Mouse (Mus musculus) embryonic facial prominence, embryonic 12.5 days (tissue): ENCODE measurements around the gene Ndst2. TPM values are rescaled to one million over a fixed set of nuclear protein-coding genes. Genes with fewer than 3 reads are reported as not detected.
A peak's percentile ranks its signal among the peaks of the same experiment; 100 is the strongest.

Experiments used
- ATAC-seq: fragments of 200-750 bp; cut with Nextera tagmentation; 2 replicates; pipeline ENCODE4 v1.8.0; 2017; ENCODE audit not compliant: insufficient number of reproducible peaks, insufficient read depth, low FRiP score, low TSS enrichment
- H3K27ac ChIP-seq: fragments of 300-500 bp; sonication (generic); 2 replicates; pipeline ENCODE4 v1.5.1; 2016; ENCODE audit warnings: mild to moderate bottlenecking
- H3K27me3 ChIP-seq: fragments of 300-500 bp; sonication (generic); 2 replicates; pipeline ENCODE4 v1.6.1; 2016; ENCODE audit warnings: mild to moderate bottlenecking, moderate library complexity
- H3K36me3 ChIP-seq: fragments of 300-500 bp; sonication (generic); 2 replicates; pipeline ENCODE4 v1.6.1; 2016; ENCODE audit warnings: mild to moderate bottlenecking
- H3K4me1 ChIP-seq: fragments of 300-500 bp; sonication (generic); 2 replicates; pipeline ENCODE4 v1.6.1; 2016
- H3K4me2 ChIP-seq: fragments of 300-500 bp; sonication (generic); replicated peaks from 2 replicates; pipeline ENCODE4 v1.6.1; 2016; ENCODE audit warnings: mild to moderate bottlenecking, moderate library complexity
- H3K4me3 ChIP-seq: fragments of 300-500 bp; sonication (generic); 2 replicates; pipeline ENCODE4 v1.5.1; 2016; ENCODE audit warnings: mild to moderate bottlenecking
- H3K9ac ChIP-seq: fragments of 300-500 bp; sonication (generic); 2 replicates; pipeline ENCODE4 v1.6.1; 2016; ENCODE audit warnings: mild to moderate bottlenecking, moderate library complexity
- H3K9me3 ChIP-seq: fragments of 300-500 bp; sonication (generic); 2 replicates; pipeline ENCODE4 v1.6.1; 2016; ENCODE audit warnings: mild to moderate bottlenecking, moderate library complexity
- WGBS: fragments of 180-500 bp; shearing (Covaris S2); methylation state at CpG from one replicate; pipeline ENCODE4 v1.1.7; 2016; 5-methylcytosine and 5-hydroxymethylcytosine counted together
- polyA plus RNA-seq: library from polyadenylated mRNA; unstranded; fragments of >200 nt; fragmentation: Nextera tagmentation; extraction: Ambion mirVana; gene quantifications from 2 replicates; pipeline ENCODE4 v1.2.1, GENCODE M21; 2016

Gene Ndst2
- polyA plus RNA-seq, 1 experiment from 2014 or later, result 34.7 TPM

GRCm38 (mm10) chr14:20735892-20736390, 1.6 kb upstream of the Ndst2 start:
- H3K9ac ChIP-seq, result no peak overlapping the region
- peaks cover 42% of the 10 kb centered on the region for H3K36me3 ChIP-seq
- no peak overlapping the region for H3K4me2 ChIP-seq
- no peak overlapping the region for H3K27ac ChIP-seq
- no peaks in the 10 kb centered on the region for H3K27me3 ChIP-seq
- peaks cover 12% of the 10 kb centered on the region; the same call in 1 of the 2 replicates for H3K4me1 ChIP-seq
- ATAC-seq, result no peak
- 92% methylated on average over 13 of the region's 13 CpGs for WGBS
- H3K9me3 ChIP-seq, result no peaks in the 10 kb centered on the region
- no peak overlapping the region for H3K4me3 ChIP-seq

- peak overlapping the region; percentile 83; the same call in 1 of the 2 replicates for H3K4me2 ChIP-seq
- no peak overlapping the region for H3K4me3 ChIP-seq
- no peaks in the 10 kb centered on the region for H3K27me3 ChIP-seq
- H3K27ac ChIP-seq, result peak overlapping the region; percentile 63
- H3K9ac ChIP-seq, result no peak overlapping the region
- H3K9me3 ChIP-seq, result no peaks in the 10 kb centered on the region
- H3K36me3 ChIP-seq, result peaks cover 46% of the 10 kb centered on the region
- 78% methylated on average over 2 of the region's 2 CpGs for WGBS
- H3K4me1 ChIP-seq, result peaks cover 12% of the 10 kb centered on the region; the same call in 1 of the 2 replicates
- no peak for ATAC-seq
Observed at GRCm38 (mm10) chr14:20735052-20735451, 690 bp upstream of the Ndst2 start.

DNA sequence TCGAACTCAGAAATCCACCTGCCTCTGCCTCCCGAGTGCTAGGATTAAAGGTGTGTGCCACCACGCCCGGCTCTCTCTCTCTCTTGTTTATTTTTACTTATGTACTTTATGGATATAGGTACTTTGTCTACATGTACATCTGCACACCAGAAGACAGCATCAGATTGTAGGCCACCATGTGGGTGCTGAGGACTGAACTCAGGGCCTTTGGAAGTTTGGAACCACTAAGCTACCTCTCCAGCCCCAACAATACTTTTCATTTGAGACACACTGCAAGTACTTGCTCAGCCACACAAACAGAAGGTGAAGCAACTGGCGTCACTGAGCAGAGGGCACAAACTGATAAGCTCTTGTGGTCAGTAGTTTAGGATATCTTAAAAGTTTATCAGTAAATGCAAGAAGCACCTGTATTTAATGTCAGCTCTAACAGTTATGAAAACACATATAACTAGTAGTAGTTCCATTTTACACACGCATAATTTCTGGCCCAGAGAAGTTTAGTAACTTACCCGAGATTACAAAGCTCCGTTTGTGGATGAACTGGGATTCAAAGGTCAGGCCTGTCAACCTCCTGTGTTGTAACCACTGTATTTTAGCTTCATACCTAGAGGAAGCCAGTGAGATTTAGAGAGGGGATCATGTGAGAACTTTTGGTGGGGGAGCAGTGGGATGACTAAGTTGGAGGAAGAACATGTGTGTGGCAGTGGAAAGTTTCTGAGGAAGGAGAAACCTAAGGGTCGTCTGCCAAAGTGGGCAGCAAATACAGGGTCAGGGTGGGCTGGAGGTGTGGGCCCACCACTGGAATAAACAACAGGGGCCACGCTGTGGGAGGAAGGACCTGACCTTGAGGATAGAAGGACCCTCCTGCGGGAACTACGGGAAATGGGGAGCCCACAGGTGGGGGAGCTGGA, 1.1 kb downstream of the Ndst2 start:
- peaks cover 12% of the 10 kb centered on the region; the same call in 1 of the 2 replicates for H3K4me1 ChIP-seq
- H3K9ac ChIP-seq, result peak overlapping the region; percentile 85
- H3K27me3 ChIP-seq, result no peaks in the 10 kb centered on the region
- H3K36me3 ChIP-seq, result peaks cover 48% of the 10 kb centered on the region
- no peak for ATAC-seq
- WGBS, result 51% methylated on average over 12 of the region's 12 CpGs
- peak overlapping the region; percentile 83 for H3K4me3 ChIP-seq
- peak overlapping the region; percentile 93; the same call in 1 of the 2 replicates for H3K27ac ChIP-seq
- H3K9me3 ChIP-seq, result no peaks in the 10 kb centered on the region
- H3K4me2 ChIP-seq, result peak overlapping the region; percentile 83

DNA sequence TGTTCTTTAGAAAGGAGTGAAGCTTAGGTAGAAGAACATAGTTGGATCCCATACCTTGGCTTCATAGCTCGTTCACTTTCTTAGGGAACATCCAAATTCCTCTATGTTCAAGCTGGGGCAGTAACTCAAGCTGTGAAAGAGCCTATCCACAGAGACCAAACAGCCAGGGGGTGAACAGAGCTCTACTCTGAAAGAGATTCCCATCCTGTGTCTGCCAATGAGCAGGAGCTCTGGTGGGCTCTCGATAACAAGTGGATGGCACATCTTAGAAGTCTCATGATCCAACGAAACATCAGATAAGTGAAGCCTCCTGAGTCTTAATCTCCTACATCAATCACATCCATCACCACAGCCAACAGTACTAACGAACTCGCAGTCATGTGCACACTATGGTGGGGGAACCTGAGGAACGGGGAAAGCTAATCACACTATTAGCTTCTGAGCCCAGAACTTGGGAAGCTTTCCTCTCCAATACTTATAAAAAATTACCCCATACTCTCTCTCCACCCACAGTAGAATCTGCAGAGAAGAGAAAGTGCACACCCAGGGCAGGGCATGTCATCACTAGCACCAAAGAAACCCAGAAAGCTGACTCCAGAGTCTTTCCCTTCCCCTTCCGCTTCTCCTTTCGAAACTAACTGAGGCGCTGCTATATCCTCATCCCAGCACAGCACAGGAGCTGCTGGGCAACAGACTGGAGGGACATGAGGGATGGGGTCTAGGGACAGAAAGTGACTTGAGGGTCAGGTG, 3.3 kb downstream of the Ndst2 start:
- no peak for ATAC-seq
- 92% methylated on average over 9 of the region's 9 CpGs for WGBS
- Histone ChIP-seq H3K9me3 (no peaks in the 10 kb centered on the region), H3K27ac (no peak overlapping the region), H3K4me1 (peaks cover 12% of the 10 kb centered on the region; the same call in 1 of the 2 replicates), H3K36me3 (peaks cover 55% of the 10 kb centered on the region), H3K27me3 (no peaks in the 10 kb centered on the region), H3K4me2 (no peak overlapping the region), H3K4me3 (no peak overlapping the region), H3K9ac (no peak overlapping the region)

DNA sequence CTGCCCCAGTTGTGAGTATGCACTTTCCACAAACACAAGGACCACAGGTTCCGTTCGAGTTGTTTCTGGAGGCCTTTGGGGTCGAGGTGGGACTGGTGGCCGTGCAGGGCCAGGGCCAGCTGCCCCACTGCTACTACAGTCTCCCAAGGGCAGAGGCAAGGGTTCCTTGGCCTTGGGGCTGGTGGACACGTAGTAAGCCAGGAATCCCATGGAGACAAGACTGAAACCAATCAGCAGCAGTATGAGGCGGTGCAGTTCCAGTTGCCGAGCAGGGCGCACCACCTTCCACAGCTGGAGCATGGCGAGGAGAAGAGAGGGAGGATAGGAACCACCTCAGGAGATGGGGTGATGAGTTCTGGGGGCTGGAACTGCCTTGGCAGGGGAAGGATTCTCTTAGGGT, 4.5 kb downstream of the Ndst2 start:
- Histone ChIP-seq H3K27me3 (no peaks in the 10 kb centered on the region), H3K4me3 (no peak overlapping the region), H3K9ac (no peak overlapping the region), H3K36me3 (peaks cover 60% of the 10 kb centered on the region), H3K9me3 (no peaks in the 10 kb centered on the region), H3K27ac (no peak overlapping the region), H3K4me1 (peaks cover 7% of the 10 kb centered on the region; the same call in 1 of the 2 replicates), H3K4me2 (no peak overlapping the region)
- WGBS, result 90% methylated on average over 9 of the region's 9 CpGs
- no peak for ATAC-seq

GRCm38 (mm10) chr14:20725660-20726339, 8.6 kb downstream of the Ndst2 start:
- no peaks in the 10 kb centered on the region for H3K4me1 ChIP-seq
- no peak overlapping the region for H3K27ac ChIP-seq
- H3K4me2 ChIP-seq, result no peak overlapping the region
- H3K36me3 ChIP-seq, result peaks cover 92% of the 10 kb centered on the region
- ATAC-seq, result no peak
- H3K27me3 ChIP-seq, result no peaks in the 10 kb centered on the region
- H3K9me3 ChIP-seq, result no peaks in the 10 kb centered on the region
- no peak overlapping the region for H3K9ac ChIP-seq
- 79% methylated on average over 6 of the region's 6 CpGs for WGBS
- H3K4me3 ChIP-seq, result no peak overlapping the region

- no peak overlapping the region for H3K9ac ChIP-seq
- H3K9me3 ChIP-seq, result no peaks in the 10 kb centered on the region
- peaks cover 91% of the 10 kb centered on the region for H3K36me3 ChIP-seq
- ATAC-seq, result 0 out of 2 replicates have a peak, but pooled peaks have one; percentile 52
- 30% methylated on average over 5 of the region's 5 CpGs for WGBS
- no peak overlapping the region for H3K4me3 ChIP-seq
- H3K27ac ChIP-seq, result no peak overlapping the region
- H3K4me2 ChIP-seq, result no peak overlapping the region
- H3K27me3 ChIP-seq, result no peaks in the 10 kb centered on the region
- H3K4me1 ChIP-seq, result no peaks in the 10 kb centered on the region
Observed at GRCm38 (mm10) chr14:20724043-20724442, 10.3 kb downstream of the Ndst2 start.

DNA sequence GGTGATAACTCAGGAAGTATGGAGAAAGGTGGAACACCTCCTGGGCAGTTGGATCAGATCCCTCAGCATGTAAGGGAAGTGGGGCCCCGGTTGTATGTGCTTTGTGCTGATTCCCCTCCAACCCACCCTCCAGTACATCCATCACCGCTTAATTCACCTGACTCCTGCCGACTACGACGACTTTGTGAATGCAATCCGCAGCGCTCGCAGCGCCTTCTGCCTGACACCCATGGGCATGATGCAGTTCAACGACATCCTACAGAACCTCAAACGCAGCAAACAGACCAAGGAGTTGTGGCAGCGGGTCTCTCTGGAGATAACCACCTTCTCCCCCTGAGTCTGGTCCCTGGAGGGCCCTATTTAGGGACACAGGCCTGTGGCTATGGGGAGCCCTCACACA, 11.4 kb downstream of the Ndst2 start:
- no peak overlapping the region for H3K4me3 ChIP-seq
- H3K9ac ChIP-seq, result no peak overlapping the region
- no peaks in the 10 kb centered on the region for H3K4me1 ChIP-seq
- no peak overlapping the region for H3K27ac ChIP-seq
- H3K9me3 ChIP-seq, result no peaks in the 10 kb centered on the region
- H3K27me3 ChIP-seq, result no peaks in the 10 kb centered on the region
- no peak overlapping the region for H3K4me2 ChIP-seq
- no peak for ATAC-seq
- peaks cover 91% of the 10 kb centered on the region for H3K36me3 ChIP-seq
- 91% methylated on average over 12 of the region's 12 CpGs for WGBS

DNA sequence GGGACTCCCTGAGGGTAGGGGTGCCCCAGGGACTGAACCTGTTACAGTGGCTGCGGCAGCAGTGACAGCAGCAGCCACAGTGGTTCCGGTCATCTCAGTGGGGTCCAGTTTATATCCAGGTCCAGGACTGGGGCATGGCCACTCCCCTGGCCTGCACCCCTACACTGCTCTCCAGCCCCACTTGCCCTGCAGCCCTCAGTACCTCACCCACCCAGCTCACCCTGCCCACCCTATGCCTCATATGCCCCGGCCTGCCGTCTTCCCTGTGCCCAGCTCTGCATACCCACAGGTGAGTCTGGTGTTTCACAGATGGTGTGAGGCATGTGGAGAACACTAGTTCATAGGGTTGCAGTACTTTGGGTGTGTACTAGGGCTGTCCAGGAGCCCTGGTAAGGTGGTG, 13.0 kb downstream of the Ndst2 start:
- peaks cover 94% of the 10 kb centered on the region for H3K36me3 ChIP-seq
- 81% methylated on average over 4 of the region's 4 CpGs for WGBS
- H3K4me2 ChIP-seq, result no peak overlapping the region
- ATAC-seq, result no peak
- H3K27me3 ChIP-seq, result no peaks in the 10 kb centered on the region
- H3K4me1 ChIP-seq, result no peaks in the 10 kb centered on the region
- no peak overlapping the region for H3K27ac ChIP-seq
- no peak overlapping the region for H3K9ac ChIP-seq
- no peaks in the 10 kb centered on the region for H3K9me3 ChIP-seq
- H3K4me3 ChIP-seq, result no peak overlapping the region

GRCm38 (mm10) chr14:20719767-20720166, 14.6 kb downstream of the Ndst2 start:
- H3K27ac ChIP-seq, result no peak overlapping the region
- H3K4me2 ChIP-seq, result no peak overlapping the region
- H3K4me3 ChIP-seq, result no peak overlapping the region
- peaks cover 94% of the 10 kb centered on the region for H3K36me3 ChIP-seq
- no peaks in the 10 kb centered on the region for H3K4me1 ChIP-seq
- H3K27me3 ChIP-seq, result no peaks in the 10 kb centered on the region
- no peak overlapping the region for H3K9ac ChIP-seq
- WGBS, result 92% methylated on average over 12 of the region's 12 CpGs
- no peaks in the 10 kb centered on the region for H3K9me3 ChIP-seq
- ATAC-seq, result no peak

DNA sequence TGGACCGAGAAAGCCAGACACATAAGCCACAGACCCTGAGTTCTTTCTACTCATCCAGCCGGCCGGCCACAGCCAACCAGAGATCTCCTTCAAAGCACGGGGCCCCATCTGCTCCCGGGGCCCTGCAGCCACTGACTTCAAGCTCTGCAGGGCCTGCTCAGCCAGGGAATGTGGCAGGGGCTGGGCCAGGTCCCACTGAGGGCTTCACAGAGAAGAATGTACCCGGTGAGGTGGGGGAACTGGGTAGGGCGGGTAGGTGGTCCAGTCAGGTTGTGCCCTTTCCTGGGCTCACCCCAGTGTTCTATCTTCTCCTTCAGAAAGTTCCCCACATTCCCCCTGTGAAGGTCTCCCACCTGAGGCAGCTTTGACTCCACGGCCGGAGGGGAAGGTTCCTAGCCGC, 15.9 kb downstream of the Ndst2 start:
- WGBS, result 91% methylated on average over 10 of the region's 10 CpGs
- H3K36me3 ChIP-seq, result peaks cover 95% of the 10 kb centered on the region
- ATAC-seq, result no peak

More for the DNA sequence above, 15.9 kb downstream of the Ndst2 start:
- no peak overlapping the region for H3K9ac ChIP-seq
- no peak overlapping the region for H3K4me3 ChIP-seq
- no peaks in the 10 kb centered on the region for H3K9me3 ChIP-seq
- no peak overlapping the region for H3K27ac ChIP-seq
- H3K27me3 ChIP-seq, result no peaks in the 10 kb centered on the region
- no peaks in the 10 kb centered on the region for H3K4me1 ChIP-seq
- no peak overlapping the region for H3K4me2 ChIP-seq
